Comparison of ENCODE assay signal across 8 mouse cellular contexts in the genomic region with DNA sequence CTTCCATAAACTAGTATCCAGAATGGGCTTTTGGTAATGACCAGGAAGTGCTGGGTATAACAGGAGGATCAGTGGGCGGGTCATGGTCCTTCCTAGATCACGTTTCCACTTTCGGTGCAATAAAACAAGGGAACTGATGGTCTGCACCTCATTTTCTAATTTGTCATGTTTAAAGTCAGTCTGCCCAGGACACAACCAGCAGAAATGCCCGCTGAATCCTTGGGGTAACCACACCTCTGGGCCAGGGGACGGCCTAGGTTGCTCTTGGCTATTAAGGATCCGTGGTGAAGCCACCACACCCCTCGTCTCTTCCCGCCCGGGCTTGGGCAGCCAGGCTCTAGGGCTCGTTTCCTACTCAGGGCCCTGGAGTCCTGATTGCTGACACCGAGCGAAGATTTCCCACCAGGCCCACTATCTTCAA. TPM values are rescaled to one million over a fixed set of nuclear protein-coding genes. Genes with fewer than 3 reads are reported as not detected.
DNase-seq lines count a peak whose midpoint lies in the region; ATAC-seq and TF ChIP-seq lines count a peak whose summit lies in the region.

No protein-coding gene starts in this region.

- ATAC-seq in embryonic facial prominence, embryonic 11.5 days (replicated peaks; ENCODE audit: insufficient number of reproducible peaks, low FRiP score, low TSS enrichment, low read depth) = peak; percentile 21; the same call in 1 of the 2 replicates
- peak; percentile 34 for ATAC-seq in hindbrain, embryonic 13.5 days (ENCODE audit: low FRiP score)
- ATAC-seq in liver, embryonic 16.5 days (ENCODE audit: low read depth) = peak; percentile 47

- no peak for TF ChIP-seq POLR2A in ES-Bruce4 (IDR thresholded peaks at IDR 0.05; ENCODE audit: insufficient read depth, low read length)

- peaks cover 1% of the 10 kb centered on the region for H3K4me1 ChIP-seq in ES-Bruce4 (ENCODE audit: control insufficient read depth, insufficient read depth, low read length)
- no peaks in the 10 kb centered on the region for H3K4me1 ChIP-seq in embryonic facial prominence, embryonic 11.5 days (ENCODE audit: control insufficient read depth, insufficient read depth, low read length)
- peaks cover 51% of the 10 kb centered on the region for H3K4me1 ChIP-seq in hindbrain, embryonic 13.5 days (replicated peaks)
- H3K4me1 ChIP-seq in liver, embryonic 16.5 days (ENCODE audit: control insufficient read depth, low read depth, low read length) = peaks cover 51% of the 10 kb centered on the region

- WGBS in embryonic facial prominence, embryonic 11.5 days = under 1% methylated on average over 12 of the region's 12 CpGs
- WGBS in hindbrain, embryonic 13.5 days = under 1% methylated on average over 12 of the region's 12 CpGs
- WGBS in liver, embryonic 16.5 days (ENCODE audit: insufficient replicate concordance) = 0% methylated on average over 12 of the region's 12 CpGs

- H3K27ac ChIP-seq in ES-Bruce4 (ENCODE audit: insufficient read depth, low read length) = no peak overlapping the region
- H3K27ac ChIP-seq in embryonic facial prominence, embryonic 11.5 days (replicated peaks; ENCODE audit: low read depth, low read length) = 0 out of 2 replicates have a peak overlapping the region, but pooled peaks have one; percentile 36
- peak overlapping the region; percentile 95 for H3K27ac ChIP-seq in hindbrain, embryonic 13.5 days
- H3K27ac ChIP-seq in liver, embryonic 16.5 days (ENCODE audit: low read length) = peak overlapping the region; percentile 96

- DNase-seq in heart, adult 8-10 months (ENCODE audit: low spot score) = peak; percentile 44
- no peak for DNase-seq in heart, postnatal 4 days
- DNase-seq in embryonic facial prominence, embryonic 11.5 days (ENCODE audit: low spot score) = peak; percentile 51
- DNase-seq in splenic B cell, adult 2 months (ENCODE audit: low read depth, low spot score) = peak; percentile 26
- DNase-seq in layer of hippocampus, adult 9-10 months (ENCODE audit: low spot score) = no peak

- peak overlapping the region; percentile 33 for H3K9ac ChIP-seq in ES-Bruce4 (ENCODE audit: low read depth, poor library complexity, severe bottlenecking)
- peak overlapping the region; percentile 59 for H3K9ac ChIP-seq in embryonic facial prominence, embryonic 11.5 days (replicated peaks; ENCODE audit: low read length)
- peak overlapping the region; percentile 91 for H3K9ac ChIP-seq in hindbrain, embryonic 13.5 days
- peak overlapping the region; percentile 92 for H3K9ac ChIP-seq in liver, embryonic 16.5 days (ENCODE audit: low read depth, low read length)

- H3K27me3 ChIP-seq in ES-Bruce4 (ENCODE audit: control insufficient read depth, insufficient read depth, low read length, poor library complexity, severe bottlenecking) = no peaks in the 10 kb centered on the region
- no peaks in the 10 kb centered on the region for H3K27me3 ChIP-seq in embryonic facial prominence, embryonic 11.5 days (ENCODE audit: control insufficient read depth, insufficient read depth, low read length)
- H3K27me3 ChIP-seq in hindbrain, embryonic 13.5 days = no peaks in the 10 kb centered on the region
- H3K27me3 ChIP-seq in liver, embryonic 16.5 days (ENCODE audit: control insufficient read depth, insufficient read depth, low read depth, low read length) = no peaks in the 10 kb centered on the region
- H3K27me3 ChIP-seq in splenic B cell, adult 2 months (ENCODE audit: control insufficient read depth, insufficient read depth, low read length, poor library complexity, severe bottlenecking) = no peaks in the 10 kb centered on the region

- H3K9me3 ChIP-seq in ES-Bruce4 (replicated peaks; ENCODE audit: control insufficient read depth, insufficient read depth, low read length, poor library complexity, severe bottlenecking) = no peaks in the 10 kb centered on the region
- H3K9me3 ChIP-seq in embryonic facial prominence, embryonic 11.5 days (replicated peaks; ENCODE audit: control insufficient read depth, low read length) = no peaks in the 10 kb centered on the region
- H3K9me3 ChIP-seq in hindbrain, embryonic 13.5 days = no peaks in the 10 kb centered on the region
- H3K9me3 ChIP-seq in liver, embryonic 16.5 days (replicated peaks; ENCODE audit: control insufficient read depth, low read length) = no peaks in the 10 kb centered on the region

- H3K4me2 ChIP-seq in embryonic facial prominence, embryonic 11.5 days (ENCODE audit: low read depth, low read length) = peak overlapping the region; percentile 51
- peak overlapping the region; percentile 73 for H3K4me2 ChIP-seq in hindbrain, embryonic 13.5 days
- H3K4me2 ChIP-seq in liver, embryonic 16.5 days (ENCODE audit: low read depth, low read length) = peak overlapping the region; percentile 88

- TF ChIP-seq CTCF in ES-Bruce4 (IDR thresholded peaks at IDR 0.05; ENCODE audit: low read depth, low read length) = no peak

- TF ChIP-seq EP300 in ES-Bruce4 (IDR thresholded peaks at IDR 0.05; ENCODE audit: insufficient read depth, low read depth, low read length) = no peak

- H3K36me3 ChIP-seq in ES-Bruce4 (ENCODE audit: control insufficient read depth, insufficient read depth, low read length, poor library complexity, severe bottlenecking) = no peaks in the 10 kb centered on the region
- H3K36me3 ChIP-seq in embryonic facial prominence, embryonic 11.5 days (replicated peaks; ENCODE audit: control insufficient read depth, insufficient read depth, low read depth, low read length) = no peaks in the 10 kb centered on the region
- H3K36me3 ChIP-seq in hindbrain, embryonic 13.5 days = no peaks in the 10 kb centered on the region
- H3K36me3 ChIP-seq in liver, embryonic 16.5 days (ENCODE audit: control insufficient read depth, insufficient read depth) = no peaks in the 10 kb centered on the region
- no peaks in the 10 kb centered on the region for H3K36me3 ChIP-seq in splenic B cell, adult 2 months (ENCODE audit: control insufficient read depth, insufficient read depth, low read length, poor library complexity, severe bottlenecking)

- peak overlapping the region; percentile 67 for H3K4me3 ChIP-seq in ES-Bruce4 (ENCODE audit: low read depth, low read length)
- H3K4me3 ChIP-seq in embryonic facial prominence, embryonic 11.5 days (ENCODE audit: low read depth, low read length) = peak overlapping the region; percentile 49
- peak overlapping the region; percentile 84 for H3K4me3 ChIP-seq in hindbrain, embryonic 13.5 days
- peak overlapping the region; percentile 83 for H3K4me3 ChIP-seq in liver, embryonic 16.5 days (ENCODE audit: low read depth, low read length)

RNA-seq across cellular contexts. Expression of gene Snx1, which starts 2.3 kb away (rescaled TPM):
- total RNA-seq in heart, adult 8-10 months (2022) = 10 to 100 TPM; 21.3 to 25.8 (median 24.0) TPM
- 10 to 100 TPM; 39.3 to 40.4 TPM for total RNA-seq in heart, postnatal 4 days (2021)
- polyA plus RNA-seq in ES-Bruce4 (2011; ENCODE audit: insufficient read depth, insufficient read length, low read depth, missing spikeins) = 34.7 and 34.8 TPM in 2 replicates
- polyA plus RNA-seq in embryonic facial prominence, embryonic 11.5 days (2014; fragmentation: Nextera tagmentation; extraction: Ambion mirVana) = 144 and 148 TPM in 2 replicates
- 90.2 and 93.1 TPM in 2 replicates for polyA plus RNA-seq in hindbrain, embryonic 13.5 days (2015; fragmentation: Nextera tagmentation; extraction: Ambion mirVana)
- 59.6 and 63.8 TPM in 2 replicates for polyA plus RNA-seq in liver, embryonic 16.5 days (2015; fragmentation: Nextera tagmentation; extraction: Ambion mirVana)

RNA-seq across cellular contexts. Expression of gene Ciao2a, which starts 2.3 kb away (rescaled TPM):
- total RNA-seq in heart, adult 8-10 months (2022) = 10 to 100 TPM; 63.2 to 72.4 (median 71.0) TPM
- 10 to 100 TPM; 99.1 to 99.6 TPM for total RNA-seq in heart, postnatal 4 days (2021)
- polyA plus RNA-seq in ES-Bruce4 (2011; ENCODE audit: insufficient read depth, insufficient read length, low read depth, missing spikeins) = 30.0 and 37.4 TPM in 2 replicates
- polyA plus RNA-seq in embryonic facial prominence, embryonic 11.5 days (2014; fragmentation: Nextera tagmentation; extraction: Ambion mirVana) = 184 and 206 TPM in 2 replicates
- polyA plus RNA-seq in hindbrain, embryonic 13.5 days (2015; fragmentation: Nextera tagmentation; extraction: Ambion mirVana) = 91.2 and 94.1 TPM in 2 replicates
- 110 and 129 TPM in 2 replicates for polyA plus RNA-seq in liver, embryonic 16.5 days (2015; fragmentation: Nextera tagmentation; extraction: Ambion mirVana)

RNA-seq across cellular contexts. Expression of gene Dapk2, which starts 33.9 kb away (rescaled TPM):
- total RNA-seq in heart, adult 8-10 months (2022) = 1 to 10 TPM; 3.5 to 8.0 (median 4.8) TPM
- total RNA-seq in heart, postnatal 4 days (2021) = 1 to 10 TPM; 3.1 to 3.8 TPM
- polyA plus RNA-seq in ES-Bruce4 (2011; ENCODE audit: insufficient read depth, insufficient read length, low read depth, missing spikeins) = 0.45 and 0.59 TPM in 2 replicates
- 5.7 and 6.2 TPM in 2 replicates for polyA plus RNA-seq in embryonic facial prominence, embryonic 11.5 days (2014; fragmentation: Nextera tagmentation; extraction: Ambion mirVana)
- 1.4 and 1.5 TPM in 2 replicates for polyA plus RNA-seq in hindbrain, embryonic 13.5 days (2015; fragmentation: Nextera tagmentation; extraction: Ambion mirVana)
- polyA plus RNA-seq in liver, embryonic 16.5 days (2015; fragmentation: Nextera tagmentation; extraction: Ambion mirVana) = 32.7 and 33.7 TPM in 2 replicates

RNA-seq across cellular contexts. Expression of gene Snx22, which starts 54.6 kb away (rescaled TPM):
- total RNA-seq in heart, adult 8-10 months (2022) = under 1 TPM; 0.26 to 0.88 (median 0.47) TPM
- total RNA-seq in heart, postnatal 4 days (2021) = 1 to 10 TPM; 1.1 to 1.2 TPM
- 0.38 and 0.39 TPM in 2 replicates for polyA plus RNA-seq in ES-Bruce4 (2011; ENCODE audit: insufficient read depth, insufficient read length, low read depth, missing spikeins)
- polyA plus RNA-seq in embryonic facial prominence, embryonic 11.5 days (2014; fragmentation: Nextera tagmentation; extraction: Ambion mirVana) = 4.1 and 4.7 TPM in 2 replicates
- polyA plus RNA-seq in hindbrain, embryonic 13.5 days (2015; fragmentation: Nextera tagmentation; extraction: Ambion mirVana) = 6.9 and 8.0 TPM in 2 replicates
- polyA plus RNA-seq in liver, embryonic 16.5 days (2015; fragmentation: Nextera tagmentation; extraction: Ambion mirVana) = 30.5 and 31.3 TPM in 2 replicates

Comparison
In these comparisons a context has a peak if more than half of its experiments do, and no peak if none do; other contexts are left out.
1. DNase-seq: peak in heart, adult 8-10 months (single experiment), embryonic facial prominence, embryonic 11.5 days (single experiment) and splenic B cell, adult 2 months (single experiment); none in heart, postnatal 4 days (single experiment) and layer of hippocampus, adult 9-10 months (single experiment).
2. H3K9ac ChIP-seq: peak in every context shown above with its lines; median percentile 92 in liver, embryonic 16.5 days; 91 in hindbrain, embryonic 13.5 days; 59 in embryonic facial prominence, embryonic 11.5 days; 33 in ES-Bruce4.
3. Peak in every context shown above with its lines, with median percentiles within 50 percentile points of each other: H3K4me3 ChIP-seq, ATAC-seq and H3K4me2 ChIP-seq.